Mouse (Mus musculus) lung, adult 2 months (tissue): ENCODE results near the gene Ppp6r1.

Source experiments
- CTCF ChIP-seq: fragments of 200-500 bp; IDR thresholded peaks from 2 replicates; pipeline ENCODE4 v1.5.1; 2011; ENCODE audit warnings: mild to moderate bottlenecking, low read length, control low read depth; ENCODE audit not compliant: insufficient read depth
- POLR2A ChIP-seq: fragments of 200-500 bp; IDR thresholded peaks from 2 replicates; pipeline ENCODE4 v1.6.1; 2011; ENCODE audit warnings: low read depth, mild to moderate bottlenecking, control low read depth, low read length, borderline replicate concordance; ENCODE audit errors: extremely low read depth

DNA sequence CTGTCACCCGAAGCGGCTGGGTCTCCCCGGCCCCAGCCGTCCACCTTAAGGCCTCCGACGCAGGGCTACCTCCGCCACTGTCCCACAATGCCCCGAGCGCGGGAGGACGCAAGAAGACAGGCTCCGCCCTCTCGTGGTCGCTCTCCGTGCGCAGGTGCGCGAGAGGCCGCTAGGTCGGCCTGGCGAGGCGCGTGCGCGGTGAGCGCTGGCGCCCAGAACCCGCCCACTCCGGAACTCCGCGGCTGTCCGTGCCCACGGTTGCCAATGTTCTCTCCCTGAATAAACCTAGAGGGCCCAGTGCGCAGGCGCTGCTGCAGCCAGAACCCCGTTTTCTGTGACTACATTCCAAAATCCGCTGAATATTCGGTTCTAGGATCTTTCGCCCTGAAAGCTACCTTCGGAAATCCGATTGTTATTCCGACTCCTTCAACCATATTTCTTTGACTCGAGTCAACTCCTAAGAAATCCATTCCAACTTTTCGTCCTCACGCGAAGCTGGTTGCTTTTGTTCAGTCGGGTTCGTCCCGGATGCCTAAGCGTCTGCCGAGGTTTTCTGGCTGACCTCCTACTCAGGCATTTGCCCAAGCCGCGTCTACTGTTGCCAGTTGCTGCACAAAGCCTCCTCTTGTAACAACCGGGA, at the start of gene Ppp6r1:
- TF ChIP-seq POLR2A = peak; percentile 89; the same call in 1 of the 2 replicates
- no peak for TF ChIP-seq CTCF
